Mouse (Mus musculus): ENCODE results near the gene Gpha2.
A peak's percentile ranks its signal among the peaks of the same experiment; 100 is the strongest.

Gene Gpha2

GRCm38 (mm10) chr19:6272738-6273137, 46.6 kb downstream of the Gpha2 start:
- no peak for DNase-seq (ENCODE audit: low read depth, low spot score)

GRCm38 (mm10) chr19:6273592-6273991, 47.4 kb downstream of the Gpha2 start:
- DNase-seq (ENCODE audit: low read depth, low spot score): no peak

- no peak for DNase-seq (ENCODE audit: low read depth, low spot score)
Observed at GRCm38 (mm10) chr19:6273998-6274608, 47.9 kb downstream of the Gpha2 start.

GRCm38 (mm10) chr19:6275740-6276389, 49.7 kb downstream of the Gpha2 start:
- no peak for DNase-seq (ENCODE audit: low read depth, low spot score)

- DNase-seq (ENCODE audit: low read depth, low spot score): peak; percentile 97
Observed at GRCm38 (mm10) chr19:6276426-6277421, 50.5 kb downstream of the Gpha2 start, which contains the start of gene Ehd1. Gene Ehd1 (plus strand): TSS chr19:6276725.

Measured in retina, postnatal 7 days (tissue).